Mouse (Mus musculus): ENCODE measurements at regions not wholly inside any gene's neighbourhood (a gene's known extent, or its start where the extent isn't known, plus 50 kb on each side); places are given as distances from the start of the nearest gene placed in this dataset.

DNA sequence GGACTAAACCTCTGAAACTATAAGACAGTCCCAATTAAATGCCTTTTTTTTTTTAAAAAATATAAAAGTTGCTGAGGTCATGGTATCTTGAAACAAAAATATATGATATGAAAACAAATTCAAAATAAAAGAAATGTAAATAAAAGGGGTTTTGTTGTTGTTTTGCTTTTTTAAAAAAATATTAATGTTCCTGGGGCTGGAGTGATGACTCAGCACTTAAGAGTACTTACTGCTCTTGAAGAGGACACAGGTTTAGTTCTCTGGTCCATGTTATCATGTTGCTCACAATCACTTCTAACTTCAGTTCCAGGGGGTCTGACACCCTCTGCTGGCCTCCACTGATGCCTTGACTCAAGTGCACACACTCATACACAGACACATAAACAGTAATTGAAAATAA is 53.5 kb upstream of the Atp1a1 start:
- H3K4me1 ChIP-seq (ENCODE audit: control insufficient read depth, insufficient read depth, low read length): peaks cover 22% of the 10 kb centered on the region
- no peak overlapping the region for H3K27ac ChIP-seq (ENCODE audit: low read length)
- H3K36me3 ChIP-seq (ENCODE audit: control insufficient read depth, insufficient read depth, low read length): no peaks in the 10 kb centered on the region
- no peak overlapping the region for H3K4me3 ChIP-seq (ENCODE audit: low read depth, low read length)
- H3K9me3 ChIP-seq (replicated peaks; ENCODE audit: control insufficient read depth, low read length, poor library complexity, severe bottlenecking): no peaks in the 10 kb centered on the region
- no peak overlapping the region for H3K4me2 ChIP-seq (ENCODE audit: low read length)
- no peak overlapping the region for H3K9ac ChIP-seq (ENCODE audit: low read depth, low read length)
- ATAC-seq: no peak
- H3K27me3 ChIP-seq (ENCODE audit: control insufficient read depth, insufficient read depth, low read depth, low read length): no peaks in the 10 kb centered on the region

DNA sequence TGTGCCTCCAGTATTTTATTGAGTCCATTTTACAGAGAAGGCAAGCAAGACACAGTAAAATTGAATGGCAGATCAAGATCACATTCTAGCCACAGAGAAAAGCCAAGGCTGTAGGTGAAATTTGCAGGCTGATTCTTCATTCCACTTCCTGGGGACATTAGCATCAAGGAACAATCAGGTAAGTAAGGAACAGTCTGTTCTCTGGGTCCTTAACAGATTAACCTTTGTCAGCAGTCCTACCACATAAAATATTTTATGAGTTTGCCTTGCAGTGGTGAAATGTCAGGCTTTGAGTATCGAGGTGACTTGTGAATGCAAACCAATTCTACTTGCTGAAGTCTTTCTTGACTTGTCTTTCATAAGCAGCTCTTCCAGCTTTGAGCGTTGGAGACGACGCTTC is 50.2 kb upstream of the Atp1a1 start:
- Histone ChIP-seq H3K4me2 (ENCODE audit: low read length) (no peak overlapping the region), H3K9ac (ENCODE audit: low read depth, low read length) (no peak overlapping the region), H3K27ac (ENCODE audit: low read length) (no peak overlapping the region), H3K27me3 (ENCODE audit: control insufficient read depth, insufficient read depth, low read depth, low read length) (no peaks in the 10 kb centered on the region), H3K4me1 (ENCODE audit: control insufficient read depth, insufficient read depth, low read length) (peaks cover 4% of the 10 kb centered on the region), H3K36me3 (ENCODE audit: control insufficient read depth, insufficient read depth, low read length) (no peaks in the 10 kb centered on the region), H3K9me3 (replicated peaks; ENCODE audit: control insufficient read depth, low read length, poor library complexity, severe bottlenecking) (no peaks in the 10 kb centered on the region), H3K4me3 (ENCODE audit: low read depth, low read length) (no peak overlapping the region)
- 83% methylated on average over 4 of the region's 4 CpGs for WGBS
- no peak for ATAC-seq

Measured in midbrain, embryonic 16.5 days (tissue).